Mouse (Mus musculus): ENCODE data around the gene Gmeb1. TPM values are rescaled to one million over a fixed set of nuclear protein-coding genes. Genes with fewer than 3 reads are reported as not detected.
"Not testable (repeated sequence)": the region's sequence is repeated elsewhere in the genome, so short reads cannot be mapped to it uniquely, and the experiment has no call there.

Gmeb1 gene
- 36.2 and 36.7 TPM in 2 replicates for polyA plus RNA-seq (2015; fragmentation: Nextera tagmentation; extraction: Ambion mirVana)

DNA sequence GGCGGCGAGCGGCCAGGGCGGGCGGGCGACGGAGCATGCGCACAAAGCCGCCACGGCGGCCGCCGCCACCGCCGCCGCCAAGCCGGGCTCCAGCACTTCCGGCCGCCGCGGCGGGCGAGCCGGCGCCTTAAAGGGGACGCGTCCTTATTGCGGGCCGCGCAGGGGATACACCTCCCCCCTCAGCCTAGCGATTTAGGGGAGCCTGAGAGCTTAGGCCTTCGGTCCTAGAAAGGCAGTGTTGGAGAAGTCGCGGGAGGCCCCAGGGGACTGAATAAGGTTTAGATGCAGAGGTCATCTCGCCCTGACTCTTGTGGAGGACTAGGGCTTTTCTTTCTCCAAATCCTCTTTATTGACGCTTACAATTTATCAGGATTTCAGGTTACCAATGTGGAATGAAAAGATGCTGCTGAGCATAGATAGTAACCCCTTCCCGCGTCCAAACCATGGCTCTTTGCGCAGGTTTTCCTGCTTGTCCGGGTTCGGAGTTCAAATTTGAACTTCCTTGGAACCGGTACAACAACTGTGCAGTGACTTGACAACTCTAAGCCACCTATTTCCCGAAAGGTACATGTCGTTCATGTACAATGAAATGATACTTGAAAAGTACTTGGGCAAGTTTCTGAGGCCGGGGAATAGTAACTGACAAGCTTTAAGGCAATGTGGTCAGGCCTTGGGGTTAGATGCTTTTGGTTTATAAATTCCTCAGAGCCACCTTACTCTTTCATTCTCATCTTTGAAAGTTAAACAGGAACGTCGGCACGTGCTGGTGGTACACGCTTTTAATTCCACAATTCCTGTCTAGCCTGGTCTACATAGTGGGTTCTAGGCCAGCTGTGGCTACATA is at the start of gene Gmeb1:
Gmeb1 (minus strand) TSS at position 89 of the 844 bp plus-strand sequence.
- Histone ChIP-seq H3K9me3 (ENCODE audit: control insufficient read depth, low read length) (no peaks in the 10 kb centered on the region), H3K4me2 (ENCODE audit: low read depth, low read length) (peak within 1 kb of the TSS; percentile 88), H3K36me3 (ENCODE audit: control insufficient read depth, insufficient read depth, low read length) (no peaks in the 10 kb centered on the region), H3K27me3 (ENCODE audit: control insufficient read depth, insufficient read depth, low read depth, low read length) (no peaks in the 10 kb centered on the region), H3K4me1 (replicated peaks; ENCODE audit: control insufficient read depth, insufficient read depth, low read length) (peaks cover 20% of the 10 kb centered on the region), H3K27ac (ENCODE audit: low read length) (peak within 1 kb of the TSS; percentile 96), H3K4me3 (ENCODE audit: low read length) (peak within 1 kb of the TSS; percentile 91), H3K9ac (ENCODE audit: low read length) (peak within 1 kb of the TSS; percentile 98)
- WGBS = 10% methylated on average over 36 of the region's 49 CpGs
- ATAC-seq (ENCODE audit: low read depth) = peak; percentile 94

DNA sequence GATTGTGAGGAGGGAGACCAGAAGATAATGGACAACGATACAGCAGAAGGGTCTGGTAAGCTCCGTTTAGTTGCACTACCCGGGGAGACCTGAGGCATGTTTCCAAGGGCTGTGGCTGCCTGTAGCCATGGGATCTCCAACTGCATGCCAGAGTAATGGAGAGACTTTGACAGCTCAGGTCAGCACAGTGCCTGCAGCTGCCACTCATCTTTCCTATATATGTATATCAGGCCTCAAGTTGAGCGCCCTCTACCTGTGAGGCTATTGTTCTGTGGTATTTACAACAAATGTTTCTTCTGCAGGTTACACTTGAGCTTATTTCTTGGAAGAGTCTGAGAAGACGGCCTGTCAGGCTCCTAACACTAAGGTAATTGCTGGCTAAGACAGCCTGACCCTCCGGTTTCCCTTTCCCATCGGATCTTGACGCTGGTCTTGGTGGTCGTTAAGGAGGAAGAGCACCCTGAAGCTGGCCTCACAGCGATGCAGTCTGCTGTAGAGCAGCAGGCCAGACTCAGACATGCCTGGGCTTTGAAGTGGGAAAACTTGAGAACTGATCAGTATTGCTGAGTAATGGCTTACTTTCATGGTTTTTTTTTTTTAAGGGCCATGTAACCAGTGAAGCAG is 48.6 kb upstream of the Gmeb1 start:
- Histone ChIP-seq H3K36me3 (ENCODE audit: control insufficient read depth, insufficient read depth, low read length) (peaks cover 22% of the 10 kb centered on the region), H3K4me3 (ENCODE audit: low read length) (peak overlapping the region; percentile 78), H3K4me1 (replicated peaks; ENCODE audit: control insufficient read depth, insufficient read depth, low read length) (peaks cover 9% of the 10 kb centered on the region), H3K4me2 (ENCODE audit: low read depth, low read length) (peak overlapping the region; percentile 81), H3K9ac (ENCODE audit: low read length) (peak overlapping the region; percentile 88), H3K27ac (ENCODE audit: low read length) (no peak overlapping the region), H3K9me3 (ENCODE audit: control insufficient read depth, low read length) (no peaks in the 10 kb centered on the region), H3K27me3 (ENCODE audit: control insufficient read depth, insufficient read depth, low read depth, low read length) (no peaks in the 10 kb centered on the region)
- 20% methylated on average over 10 of the region's 10 CpGs for WGBS
- peak; percentile 21; the same call in 1 of the 2 replicates for ATAC-seq (ENCODE audit: low read depth)

DNA sequence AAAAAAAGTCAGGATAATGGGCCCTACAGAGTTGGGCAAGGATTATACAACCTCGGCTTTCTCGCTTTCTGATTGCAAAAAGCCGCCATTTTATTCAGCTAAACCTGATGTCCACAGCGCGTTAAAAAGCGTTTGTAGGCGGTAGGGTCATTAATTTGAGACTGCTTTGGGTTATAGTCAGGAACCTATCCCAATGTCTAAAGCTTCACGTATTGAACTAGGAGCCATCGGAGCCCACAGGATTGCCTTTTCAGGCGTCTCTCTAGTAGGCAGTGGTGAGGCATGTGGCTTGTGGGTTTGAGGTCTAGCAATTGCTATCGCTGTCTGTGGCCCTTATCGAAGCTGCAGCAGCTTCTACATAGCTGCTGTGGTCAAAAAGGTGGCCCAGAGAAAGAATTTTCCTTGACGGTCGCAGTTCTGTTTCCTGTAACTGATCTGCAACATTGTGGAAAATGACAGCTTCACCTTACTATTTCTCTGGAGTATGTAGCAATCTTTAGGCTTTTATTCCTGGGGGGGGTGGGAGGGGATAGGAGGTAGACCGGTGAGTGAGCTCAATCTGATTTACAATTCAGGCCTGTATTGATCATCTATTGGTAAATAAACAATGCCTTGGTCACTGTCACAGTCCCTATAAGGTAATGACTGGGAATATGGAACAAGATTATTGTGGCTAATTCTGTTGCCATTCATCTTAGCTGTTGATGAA is 47.9 kb upstream of the Gmeb1 start:
- Histone ChIP-seq H3K9ac (ENCODE audit: low read length) (peak overlapping the region; percentile 88), H3K4me3 (ENCODE audit: low read length) (peak overlapping the region; percentile 78), H3K9me3 (ENCODE audit: control insufficient read depth, low read length) (no peaks in the 10 kb centered on the region), H3K36me3 (ENCODE audit: control insufficient read depth, insufficient read depth, low read length) (peaks cover 21% of the 10 kb centered on the region), H3K4me2 (ENCODE audit: low read depth, low read length) (peak overlapping the region; percentile 81), H3K27me3 (ENCODE audit: control insufficient read depth, insufficient read depth, low read depth, low read length) (no peaks in the 10 kb centered on the region), H3K4me1 (replicated peaks; ENCODE audit: control insufficient read depth, insufficient read depth, low read length) (peaks cover 9% of the 10 kb centered on the region), H3K27ac (ENCODE audit: low read length) (peak overlapping the region; percentile 83)
- ATAC-seq (ENCODE audit: low read depth) = peak; percentile 7; the same call in 1 of the 2 replicates
- under 1% methylated on average over 15 of the region's 15 CpGs for WGBS

DNA sequence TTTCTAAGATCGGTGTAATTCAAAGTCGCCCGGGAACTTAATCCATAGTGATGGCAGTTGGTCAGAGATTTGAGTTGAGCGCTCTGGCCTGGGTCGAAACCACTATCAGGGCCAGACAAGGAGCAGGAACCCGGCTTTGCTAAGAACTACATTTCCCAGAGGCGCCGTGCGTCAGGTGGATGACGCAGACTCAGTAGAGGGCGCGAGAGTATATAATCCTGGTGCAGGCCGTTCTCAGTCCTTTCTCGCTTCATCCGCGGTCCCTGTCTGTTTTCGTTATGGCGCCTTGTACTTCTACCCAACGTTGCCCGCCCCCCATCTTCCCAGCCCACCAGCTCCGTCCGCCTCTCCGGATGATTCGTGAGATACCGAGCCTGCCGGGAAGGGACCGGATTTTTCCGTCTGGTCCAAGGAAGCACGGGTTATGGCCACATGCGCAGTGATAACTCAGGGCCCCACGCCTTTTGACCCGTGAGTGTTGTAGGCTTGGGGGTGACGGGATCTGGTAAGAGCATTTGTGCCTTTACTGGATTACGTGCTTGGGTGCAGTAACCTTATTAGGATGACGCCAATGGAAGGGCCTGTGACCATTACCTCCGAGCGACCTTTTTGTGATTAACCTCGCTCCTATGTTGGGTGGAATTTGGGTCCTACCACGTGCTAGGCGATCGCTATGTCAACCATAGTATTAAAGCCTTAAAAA is 47.2 kb upstream of the Gmeb1 start:
- H3K27me3 ChIP-seq (ENCODE audit: control insufficient read depth, insufficient read depth, low read depth, low read length) = no peaks in the 10 kb centered on the region
- peak overlapping the region; percentile 81 for H3K4me2 ChIP-seq (ENCODE audit: low read depth, low read length)
- no peaks in the 10 kb centered on the region for H3K9me3 ChIP-seq (ENCODE audit: control insufficient read depth, low read length)
- peaks cover 9% of the 10 kb centered on the region for H3K4me1 ChIP-seq (replicated peaks; ENCODE audit: control insufficient read depth, insufficient read depth, low read length)
- H3K9ac ChIP-seq (ENCODE audit: low read length) = peak overlapping the region; percentile 88
- ATAC-seq (ENCODE audit: low read depth) = peak; percentile 93
- peak overlapping the region; percentile 78 for H3K4me3 ChIP-seq (ENCODE audit: low read length)
- H3K36me3 ChIP-seq (ENCODE audit: control insufficient read depth, insufficient read depth, low read length) = peaks cover 18% of the 10 kb centered on the region
- peak overlapping the region; percentile 83 for H3K27ac ChIP-seq (ENCODE audit: low read length)
- 1% methylated on average over 41 of the region's 41 CpGs for WGBS

DNA sequence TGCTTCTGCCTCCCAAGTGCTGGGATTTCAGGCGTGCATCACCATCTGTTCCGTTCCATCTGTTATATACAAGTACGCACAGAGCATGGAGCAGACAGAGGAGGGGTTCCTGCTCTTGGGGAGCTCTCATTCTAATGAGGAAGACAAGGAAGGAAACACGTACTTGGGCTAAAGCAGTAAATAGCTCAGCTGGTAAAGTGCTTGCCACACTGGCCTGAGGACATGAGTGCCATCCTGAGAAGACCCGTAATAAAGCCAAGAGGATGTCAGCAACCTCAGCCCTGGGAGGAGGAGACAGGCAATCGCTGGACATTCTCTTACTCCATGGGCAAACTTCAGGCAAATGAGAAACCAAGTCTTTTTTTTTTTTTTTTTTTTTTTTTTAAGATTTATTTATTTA is 44.6 kb upstream of the Gmeb1 start:
- H3K9ac ChIP-seq (ENCODE audit: low read length) = no peak overlapping the region
- H3K4me2 ChIP-seq (ENCODE audit: low read depth, low read length) = no peak overlapping the region
- no peak overlapping the region for H3K4me3 ChIP-seq (ENCODE audit: low read length)
- peaks cover 11% of the 10 kb centered on the region for H3K36me3 ChIP-seq (ENCODE audit: control insufficient read depth, insufficient read depth, low read length)
- 70% methylated on average over 6 of the region's 6 CpGs for WGBS
- no peak overlapping the region for H3K27ac ChIP-seq (ENCODE audit: low read length)
- no peaks in the 10 kb centered on the region for H3K9me3 ChIP-seq (ENCODE audit: control insufficient read depth, low read length)
- no peaks in the 10 kb centered on the region for H3K27me3 ChIP-seq (ENCODE audit: control insufficient read depth, insufficient read depth, low read depth, low read length)
- ATAC-seq (ENCODE audit: low read depth) = no peak
- H3K4me1 ChIP-seq (replicated peaks; ENCODE audit: control insufficient read depth, insufficient read depth, low read length) = peaks cover 14% of the 10 kb centered on the region

DNA sequence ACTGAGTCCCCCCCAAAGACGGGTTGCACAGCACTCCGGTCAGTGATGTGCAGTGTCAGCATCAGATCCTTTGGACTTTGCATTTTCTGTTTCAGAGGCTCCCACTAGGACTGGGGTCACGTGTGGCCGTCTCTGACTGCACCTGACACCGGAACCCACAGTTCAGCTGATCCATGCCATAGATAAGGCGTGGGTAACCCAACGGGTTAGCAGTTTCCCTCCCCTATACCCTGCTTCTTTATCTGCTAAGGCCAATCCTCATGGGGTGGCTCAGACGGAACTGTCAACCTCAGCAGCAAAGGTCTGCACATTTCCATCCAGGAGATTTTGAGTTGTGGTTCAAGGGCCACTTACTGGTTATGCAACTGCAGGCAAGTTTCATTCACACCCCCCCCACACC is 43.9 kb upstream of the Gmeb1 start:
- no peak overlapping the region for H3K4me2 ChIP-seq (ENCODE audit: low read depth, low read length)
- peaks cover 3% of the 10 kb centered on the region for H3K36me3 ChIP-seq (ENCODE audit: control insufficient read depth, insufficient read depth, low read length)
- H3K27me3 ChIP-seq (ENCODE audit: control insufficient read depth, insufficient read depth, low read depth, low read length) = no peaks in the 10 kb centered on the region
- H3K4me3 ChIP-seq (ENCODE audit: low read length) = no peak overlapping the region
- no peaks in the 10 kb centered on the region for H3K9me3 ChIP-seq (ENCODE audit: control insufficient read depth, low read length)
- ATAC-seq (ENCODE audit: low read depth) = no peak
- no peak overlapping the region for H3K9ac ChIP-seq (ENCODE audit: low read length)
- no peak overlapping the region for H3K27ac ChIP-seq (ENCODE audit: low read length)
- peaks cover 12% of the 10 kb centered on the region for H3K4me1 ChIP-seq (replicated peaks; ENCODE audit: control insufficient read depth, insufficient read depth, low read length)
- WGBS = 70% methylated on average over 8 of the region's 8 CpGs

DNA sequence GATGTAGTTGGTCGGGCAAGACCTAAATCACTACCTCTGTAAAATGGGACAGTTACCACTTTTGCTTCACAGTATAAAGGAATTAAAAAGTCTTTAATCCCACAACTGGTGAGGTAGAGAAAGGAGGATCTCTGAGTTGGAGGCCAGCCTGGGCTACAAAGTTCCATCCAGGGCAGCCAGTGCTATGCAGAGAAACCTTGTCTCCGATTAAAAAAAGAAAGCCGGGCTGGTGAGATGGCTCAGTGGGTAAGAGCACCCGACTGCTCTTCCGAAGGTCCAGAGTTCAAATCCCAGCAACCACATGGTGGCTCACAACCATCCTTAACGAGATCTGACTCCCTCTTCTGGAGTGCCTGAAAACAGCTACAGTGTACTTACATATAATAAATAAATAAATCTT is 42.1 kb upstream of the Gmeb1 start:
- H3K4me1 ChIP-seq (replicated peaks; ENCODE audit: control insufficient read depth, insufficient read depth, low read length); H3K27ac ChIP-seq (ENCODE audit: low read length); ATAC-seq (ENCODE audit: low read depth); H3K27me3 ChIP-seq (ENCODE audit: control insufficient read depth, insufficient read depth, low read depth, low read length); H3K36me3 ChIP-seq (ENCODE audit: control insufficient read depth, insufficient read depth, low read length); H3K9me3 ChIP-seq (ENCODE audit: control insufficient read depth, low read length): not testable (repeated sequence)
- Histone ChIP-seq H3K4me2 (ENCODE audit: low read depth, low read length) (peak overlapping the region; percentile 81), H3K9ac (ENCODE audit: low read length) (peak overlapping the region; percentile 77), H3K4me3 (ENCODE audit: low read length) (peak overlapping the region; percentile 60)
- WGBS = 37% methylated on average over 6 of the region's 6 CpGs

DNA sequence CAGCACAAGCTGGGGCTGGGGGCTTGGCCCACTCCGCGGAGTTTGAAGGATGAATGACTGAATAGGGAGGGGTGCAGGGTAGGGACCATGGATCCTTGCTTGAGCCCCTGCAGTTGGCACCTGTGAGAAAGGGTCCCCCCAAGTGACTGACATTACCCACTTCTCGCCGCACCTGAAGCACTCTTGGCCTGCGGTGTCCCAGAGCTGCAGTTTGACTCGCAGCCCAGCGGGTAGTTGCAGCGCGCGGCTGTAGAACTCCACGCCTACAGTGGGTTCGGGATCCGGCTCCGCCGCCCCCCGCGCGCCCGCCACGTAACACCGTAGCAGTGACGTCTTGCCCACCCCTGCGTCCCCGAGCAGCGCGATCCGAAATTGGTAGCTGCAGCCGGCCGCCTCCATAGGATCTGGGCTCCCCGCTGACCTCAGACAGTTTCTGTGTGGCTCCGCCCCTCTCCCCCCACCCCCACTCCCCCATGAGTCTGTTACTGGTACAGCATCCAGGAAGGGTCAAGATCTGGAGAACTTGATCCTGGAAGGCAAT is 41.6 kb upstream of the Gmeb1 start, which contains the start of gene Rab42:
Rab42 (minus strand) TSS at position 447 of the 541 bp plus-strand sequence.
- H3K9ac ChIP-seq (ENCODE audit: low read length) = peak within 1 kb of the TSS; percentile 77
- 2% methylated on average over 31 of the region's 31 CpGs for WGBS
- no peaks in the 10 kb centered on the region for H3K27me3 ChIP-seq (ENCODE audit: control insufficient read depth, insufficient read depth, low read depth, low read length)
- H3K4me3 ChIP-seq (ENCODE audit: low read length) = peak within 1 kb of the TSS; percentile 60
- peaks cover 5% of the 10 kb centered on the region for H3K4me1 ChIP-seq (replicated peaks; ENCODE audit: control insufficient read depth, insufficient read depth, low read length)
- peak; percentile 84 for ATAC-seq (ENCODE audit: low read depth)
- no peaks in the 10 kb centered on the region for H3K9me3 ChIP-seq (ENCODE audit: control insufficient read depth, low read length)
- H3K4me2 ChIP-seq (ENCODE audit: low read depth, low read length) = peak within 1 kb of the TSS; percentile 81
- H3K27ac ChIP-seq (ENCODE audit: low read length) = peak within 1 kb of the TSS; percentile 33
- no peaks in the 10 kb centered on the region for H3K36me3 ChIP-seq (ENCODE audit: control insufficient read depth, insufficient read depth, low read length)
